Mouse (Mus musculus) kidney, embryonic 14.5 days (tissue): ENCODE results near the gene Adra1b. TPM values are rescaled to one million over a fixed set of nuclear protein-coding genes. Genes with fewer than 3 reads are reported as not detected.
A peak's percentile ranks its signal among the peaks of the same experiment; 100 is the strongest.

Source experiments
- ATAC-seq: fragments of 200-750 bp; cut with Nextera tagmentation; 2 replicates; pipeline ENCODE4 v1.8.0; 2017; ENCODE audit warnings: moderate number of reproducible peaks, mild to moderate bottlenecking, moderate TSS enrichment, moderate library complexity; ENCODE audit not compliant: low FRiP score, low TSS enrichment
- H3K27ac ChIP-seq: fragments of 300-500 bp; sonication (generic); 2 replicates; pipeline ENCODE4 v1.5.1; 2014; ENCODE audit warnings: low read depth, mild to moderate bottlenecking, low read length, moderate library complexity, mixed read lengths
- H3K27me3 ChIP-seq: fragments of 300-500 bp; sonication (generic); 2 replicates; pipeline ENCODE4 v1.6.1; 2014; ENCODE audit warnings: mild to moderate bottlenecking, low read length; ENCODE audit not compliant: control insufficient read depth, insufficient read depth
- H3K36me3 ChIP-seq: fragments of 300-500 bp; sonication (generic); 2 replicates; pipeline ENCODE4 v1.6.1; 2014; ENCODE audit warnings: low read length, mixed read lengths; ENCODE audit not compliant: control insufficient read depth, insufficient read depth
- H3K4me1 ChIP-seq: fragments of 300-500 bp; sonication (generic); 2 replicates; pipeline ENCODE4 v1.6.1; 2014; ENCODE audit warnings: low read length, mixed read lengths; ENCODE audit not compliant: control insufficient read depth, insufficient read depth
- H3K4me2 ChIP-seq: fragments of 300-500 bp; sonication (generic); replicated peaks from 2 replicates; pipeline ENCODE4 v1.6.1; 2014; ENCODE audit warnings: low read depth, mild to moderate bottlenecking, low read length
- H3K4me3 ChIP-seq: fragments of 300-500 bp; sonication (generic); 2 replicates; pipeline ENCODE4 v1.5.1; 2014; ENCODE audit warnings: mild to moderate bottlenecking, low read length
- H3K9ac ChIP-seq: fragments of 300-500 bp; sonication (generic); 2 replicates; pipeline ENCODE4 v1.6.1; 2014; ENCODE audit warnings: low read depth, mild to moderate bottlenecking, low read length, moderate library complexity
- H3K9me3 ChIP-seq: fragments of 300-500 bp; sonication (generic); 2 replicates; pipeline ENCODE4 v1.6.1; 2016; ENCODE audit warnings: low read length; ENCODE audit not compliant: control insufficient read depth
- WGBS: fragments of 180-500 bp; shearing (Covaris S2); extraction: QIAGEN DNeasy Blood & Tissue Kit; methylation state at CpG from one replicate; pipeline ENCODE4 v1.1.7; 2014; 5-methylcytosine and 5-hydroxymethylcytosine counted together
- polyA plus RNA-seq: library from polyadenylated mRNA; unstranded; fragments of >200 nt; fragmentation: Nextera tagmentation; extraction: Ambion mirVana; gene quantifications from 2 replicates; pipeline ENCODE4 v1.2.1, GENCODE M21; 2014

Adra1b gene
- polyA plus RNA-seq, 1 experiment from 2014 or later, result 0.73 TPM

GRCm38 (mm10) chr11:43840491-43840890 lies 60.5 kb downstream of the Adra1b start:
- no peak overlapping the region for H3K4me2 ChIP-seq
- H3K27me3 ChIP-seq, result peaks cover 5% of the 10 kb centered on the region; the same call in 1 of the 2 replicates
- WGBS, result 71% methylated on average over 6 of the region's 6 CpGs
- H3K4me3 ChIP-seq, result no peak overlapping the region
- H3K4me1 ChIP-seq, result 0 out of 2 replicates have a peak, but pooled peaks cover 3% of the 10 kb centered on the region
- H3K27ac ChIP-seq, result no peak overlapping the region
- no peak overlapping the region for H3K9ac ChIP-seq
- no peaks in the 10 kb centered on the region for H3K36me3 ChIP-seq
- no peak for ATAC-seq
- no peaks in the 10 kb centered on the region for H3K9me3 ChIP-seq

GRCm38 (mm10) chr11:43835880-43836740 lies 64.9 kb downstream of the Adra1b start:
- peak overlapping the region; percentile 76 for H3K4me2 ChIP-seq
- 0 out of 2 replicates have a peak, but pooled peaks cover 3% of the 10 kb centered on the region for H3K4me1 ChIP-seq
- H3K4me3 ChIP-seq, result peak overlapping the region; percentile 45
- no peaks in the 10 kb centered on the region for H3K36me3 ChIP-seq
- peak overlapping the region; percentile 36; the same call in 1 of the 2 replicates for H3K9ac ChIP-seq
- no peaks in the 10 kb centered on the region for H3K9me3 ChIP-seq
- H3K27me3 ChIP-seq, result peaks cover 9% of the 10 kb centered on the region; the same call in 1 of the 2 replicates
- WGBS, result 6% methylated on average over 61 of the region's 68 CpGs
- peak; percentile 97 for ATAC-seq
- no peak overlapping the region for H3K27ac ChIP-seq

GRCm38 (mm10) chr11:43835456-43835855 lies 65.6 kb downstream of the Adra1b start:
- ATAC-seq, result no peak
- Histone ChIP-seq H3K9me3 (no peaks in the 10 kb centered on the region), H3K9ac (no peak overlapping the region), H3K27me3 (peaks cover 9% of the 10 kb centered on the region; the same call in 1 of the 2 replicates), H3K4me3 (no peak overlapping the region), H3K4me1 (0 out of 2 replicates have a peak, but pooled peaks cover 3% of the 10 kb centered on the region), H3K27ac (no peak overlapping the region), H3K36me3 (no peaks in the 10 kb centered on the region), H3K4me2 (peak overlapping the region; percentile 76)
- 95% methylated on average over 15 of the region's 15 CpGs for WGBS

GRCm38 (mm10) chr11:43834531-43834930 lies 66.5 kb downstream of the Adra1b start:
- Histone ChIP-seq H3K4me2 (no peak overlapping the region), H3K9me3 (no peaks in the 10 kb centered on the region), H3K9ac (no peak overlapping the region), H3K4me1 (0 out of 2 replicates have a peak, but pooled peaks cover 3% of the 10 kb centered on the region), H3K27me3 (peaks cover 9% of the 10 kb centered on the region; the same call in 1 of the 2 replicates), H3K4me3 (no peak overlapping the region), H3K36me3 (no peaks in the 10 kb centered on the region), H3K27ac (no peak overlapping the region)
- WGBS, result 72% methylated on average over 11 of the region's 11 CpGs
- ATAC-seq, result no peak

GRCm38 (mm10) chr11:43831530-43831929 lies 69.5 kb downstream of the Adra1b start:
- no peak for ATAC-seq
- WGBS, result 79% methylated on average over 4 of the region's 4 CpGs
- no peak overlapping the region for H3K4me2 ChIP-seq
- no peak overlapping the region for H3K27ac ChIP-seq
- no peak overlapping the region for H3K9ac ChIP-seq
- H3K36me3 ChIP-seq, result no peaks in the 10 kb centered on the region
- H3K27me3 ChIP-seq, result peaks cover 9% of the 10 kb centered on the region; the same call in 1 of the 2 replicates
- 0 out of 2 replicates have a peak, but pooled peaks cover 3% of the 10 kb centered on the region for H3K4me1 ChIP-seq
- H3K9me3 ChIP-seq, result no peaks in the 10 kb centered on the region
- no peak overlapping the region for H3K4me3 ChIP-seq

GRCm38 (mm10) chr11:43826769-43827168 lies 74.2 kb downstream of the Adra1b start:
- Histone ChIP-seq H3K4me1 (no peaks in the 10 kb centered on the region), H3K9me3 (no peaks in the 10 kb centered on the region), H3K27me3 (no peaks in the 10 kb centered on the region), H3K4me2 (no peak overlapping the region), H3K36me3 (no peaks in the 10 kb centered on the region), H3K4me3 (no peak overlapping the region), H3K9ac (no peak overlapping the region), H3K27ac (no peak overlapping the region)
- no peak for ATAC-seq
- 92% methylated on average over 4 of the region's 4 CpGs for WGBS

- H3K27ac ChIP-seq, result no peak overlapping the region
- 56% methylated on average over 5 of the region's 5 CpGs for WGBS
- no peak for ATAC-seq
- H3K4me3 ChIP-seq, result no peak overlapping the region
- H3K9me3 ChIP-seq, result no peaks in the 10 kb centered on the region
- no peaks in the 10 kb centered on the region for H3K27me3 ChIP-seq
- no peaks in the 10 kb centered on the region for H3K4me1 ChIP-seq
- no peak overlapping the region for H3K4me2 ChIP-seq
- H3K9ac ChIP-seq, result no peak overlapping the region
- no peaks in the 10 kb centered on the region for H3K36me3 ChIP-seq
These were observed 77.7 kb downstream of the Adra1b start for GRCm38 (mm10) chr11:43823349-43823748.

GRCm38 (mm10) chr11:43820552-43821460 lies 80.2 kb downstream of the Adra1b start:
- no peaks in the 10 kb centered on the region for H3K27me3 ChIP-seq
- 75% methylated on average over 11 of the region's 11 CpGs for WGBS
- H3K9me3 ChIP-seq, result no peaks in the 10 kb centered on the region
- no peak overlapping the region for H3K9ac ChIP-seq
- H3K36me3 ChIP-seq, result no peaks in the 10 kb centered on the region
- no peak overlapping the region for H3K4me3 ChIP-seq
- H3K4me1 ChIP-seq, result no peaks in the 10 kb centered on the region
- no peak overlapping the region for H3K4me2 ChIP-seq
- H3K27ac ChIP-seq, result no peak overlapping the region
- no peak for ATAC-seq
